Mouse (Mus musculus): ENCODE results near the gene Trim31. TPM values are rescaled to one million over a fixed set of nuclear protein-coding genes. Genes with fewer than 3 reads are reported as not detected.

Gene Trim31
- polyA plus RNA-seq, 2 experiments: not detected

- H3K4me1 ChIP-seq (replicated peaks; ENCODE audit: control insufficient read depth in 2 of 2, insufficient read depth in 2 of 2, low read length in 1 of 2): no peaks in the 10 kb centered on the region
- no peak for ATAC-seq (ENCODE audit: insufficient read depth)
- H3K9ac ChIP-seq (replicated peaks): no peak overlapping the region
- no peaks in the 10 kb centered on the region for H3K27me3 ChIP-seq (ENCODE audit: control insufficient read depth, insufficient read depth, low read length)
- TF ChIP-seq EP300 (IDR thresholded peaks at IDR 0.05; ENCODE audit: low read depth): no peak
- peak; percentile 75 for TF ChIP-seq CTCF (IDR thresholded peaks at IDR 0.05; ENCODE audit: low read depth)
- 81% methylated on average over 1 of the region's 1 CpGs for WGBS (ENCODE audit: insufficient replicate concordance)
- no peaks in the 10 kb centered on the region for H3K9me3 ChIP-seq (ENCODE audit: control insufficient read depth, low read length)
- H3K4me2 ChIP-seq (ENCODE audit: low read depth): no peak overlapping the region
- no peak overlapping the region for H3K27ac ChIP-seq
- no peak overlapping the region for H3K4me3 ChIP-seq (ENCODE audit: insufficient read depth in 1 of 2, low read depth in 2 of 2, low read length in 2 of 2)
- H3K36me3 ChIP-seq (replicated peaks; ENCODE audit: control insufficient read depth, insufficient read depth, low read depth): no peaks in the 10 kb centered on the region
- DNase-seq (ENCODE audit: low read depth in 3 of 3, low spot score in 3 of 3): peak; percentile 20 to 30 (median 28)
Observed at GRCm38 (mm10) chr17:36896583-36896982, 1.3 kb upstream of the Trim31 start.

DNA sequence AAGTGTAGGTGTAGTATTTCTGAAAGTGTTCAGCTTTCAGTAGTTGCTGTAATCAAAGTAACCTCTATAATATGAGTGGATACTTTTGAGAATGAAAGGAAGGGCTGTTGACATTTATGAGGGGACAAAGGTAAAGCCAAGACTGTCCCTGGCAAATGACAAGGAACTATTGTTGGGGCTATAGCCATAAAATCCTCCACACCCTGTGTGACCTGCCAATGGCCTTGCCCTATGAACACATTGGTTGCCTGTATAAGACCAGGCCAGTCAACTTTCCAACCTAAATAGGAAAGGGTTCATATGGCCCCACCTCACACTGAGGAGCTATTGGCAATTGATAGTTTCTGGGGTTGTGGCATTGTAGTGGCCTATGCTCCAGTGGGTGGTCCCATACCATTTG is 853 bp upstream of the Trim31 start:
- H3K36me3 ChIP-seq (replicated peaks; ENCODE audit: control insufficient read depth, insufficient read depth, low read depth): no peaks in the 10 kb centered on the region
- no peaks in the 10 kb centered on the region for H3K27me3 ChIP-seq (ENCODE audit: control insufficient read depth, insufficient read depth, low read length)
- no peaks in the 10 kb centered on the region for H3K4me1 ChIP-seq (replicated peaks; ENCODE audit: control insufficient read depth in 2 of 2, insufficient read depth in 2 of 2, low read length in 1 of 2)
- TF ChIP-seq CTCF (IDR thresholded peaks at IDR 0.05; ENCODE audit: low read depth): no peak
- no peak for TF ChIP-seq EP300 (IDR thresholded peaks at IDR 0.05; ENCODE audit: low read depth)
- no peak overlapping the region for H3K4me2 ChIP-seq (ENCODE audit: low read depth)
- H3K9me3 ChIP-seq (ENCODE audit: control insufficient read depth, low read length): no peaks in the 10 kb centered on the region
- no peak for DNase-seq (ENCODE audit: low read depth in 3 of 3, low spot score in 3 of 3)
- no peak overlapping the region for H3K4me3 ChIP-seq (ENCODE audit: insufficient read depth in 1 of 2, low read depth in 2 of 2, low read length in 2 of 2)
- no peak overlapping the region for H3K9ac ChIP-seq (replicated peaks)
- ATAC-seq (ENCODE audit: insufficient read depth): no peak
- no peak overlapping the region for H3K27ac ChIP-seq

- Histone ChIP-seq H3K27me3 (ENCODE audit: control insufficient read depth, insufficient read depth, low read length) (no peaks in the 10 kb centered on the region), H3K27ac (no peak overlapping the region), H3K4me1 (replicated peaks; ENCODE audit: control insufficient read depth in 2 of 2, insufficient read depth in 2 of 2, low read length in 1 of 2) (no peaks in the 10 kb centered on the region), H3K4me2 (ENCODE audit: low read depth) (no peak overlapping the region), H3K36me3 (replicated peaks; ENCODE audit: control insufficient read depth, insufficient read depth, low read depth) (no peaks in the 10 kb centered on the region), H3K9me3 (ENCODE audit: control insufficient read depth, low read length) (no peaks in the 10 kb centered on the region), H3K4me3 (ENCODE audit: insufficient read depth in 1 of 2, low read depth in 2 of 2, low read length in 2 of 2) (no peak overlapping the region), H3K9ac (replicated peaks) (no peak overlapping the region)
- TF ChIP-seq CTCF (IDR thresholded peaks at IDR 0.05; ENCODE audit: low read depth) (no peak), EP300 (IDR thresholded peaks at IDR 0.05; ENCODE audit: low read depth) (no peak)
- DNase-seq (ENCODE audit: low read depth in 3 of 3, low spot score in 3 of 3) (no peak), ATAC-seq (ENCODE audit: insufficient read depth) (no peak)
- WGBS (ENCODE audit: insufficient replicate concordance): 56% methylated on average over 4 of the region's 4 CpGs
Observed at GRCm38 (mm10) chr17:36899376-36899775, 1.5 kb downstream of the Trim31 start.

DNA sequence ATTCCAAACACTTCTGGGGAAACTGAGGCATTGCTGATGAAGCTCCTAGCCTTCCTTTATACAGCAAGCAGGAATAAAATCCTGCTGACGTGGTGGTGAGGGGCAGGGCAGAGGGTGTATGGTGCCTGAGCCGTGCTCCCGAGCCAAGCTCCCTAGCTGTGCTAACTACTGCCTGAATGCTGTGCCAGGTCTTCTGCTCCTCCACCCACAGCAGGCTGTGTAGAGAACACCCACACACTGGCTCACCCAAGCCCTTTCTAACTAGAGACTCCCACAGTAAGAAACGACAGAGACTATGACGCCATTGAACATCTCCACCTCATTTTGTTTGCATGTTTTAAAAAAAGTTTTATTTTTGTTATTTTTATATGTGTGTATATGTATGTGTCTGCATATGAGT is 2.1 kb downstream of the Trim31 start:
- DNase-seq (ENCODE audit: low read depth in 3 of 3, low spot score in 3 of 3): no peak
- no peak for TF ChIP-seq CTCF (IDR thresholded peaks at IDR 0.05; ENCODE audit: low read depth)
- no peak for TF ChIP-seq EP300 (IDR thresholded peaks at IDR 0.05; ENCODE audit: low read depth)
- H3K36me3 ChIP-seq (replicated peaks; ENCODE audit: control insufficient read depth, insufficient read depth, low read depth): no peaks in the 10 kb centered on the region
- ATAC-seq (ENCODE audit: insufficient read depth): no peak
- no peaks in the 10 kb centered on the region for H3K9me3 ChIP-seq (ENCODE audit: control insufficient read depth, low read length)
- H3K4me3 ChIP-seq (ENCODE audit: insufficient read depth in 1 of 2, low read depth in 2 of 2, low read length in 2 of 2): no peak overlapping the region
- 56% methylated on average over 5 of the region's 5 CpGs for WGBS (ENCODE audit: insufficient replicate concordance)
- H3K4me2 ChIP-seq (ENCODE audit: low read depth): no peak overlapping the region
- no peak overlapping the region for H3K9ac ChIP-seq (replicated peaks)
- H3K27ac ChIP-seq: no peak overlapping the region
- no peaks in the 10 kb centered on the region for H3K27me3 ChIP-seq (ENCODE audit: control insufficient read depth, insufficient read depth, low read length)
- no peaks in the 10 kb centered on the region for H3K4me1 ChIP-seq (replicated peaks; ENCODE audit: control insufficient read depth in 2 of 2, insufficient read depth in 2 of 2, low read length in 1 of 2)

- no peak overlapping the region for H3K4me3 ChIP-seq (ENCODE audit: insufficient read depth in 1 of 2, low read depth in 2 of 2, low read length in 2 of 2)
- DNase-seq (ENCODE audit: low read depth in 3 of 3, low spot score in 3 of 3): no peak
- TF ChIP-seq EP300 (IDR thresholded peaks at IDR 0.05; ENCODE audit: low read depth): no peak
- TF ChIP-seq CTCF (IDR thresholded peaks at IDR 0.05; ENCODE audit: low read depth): no peak
- no peaks in the 10 kb centered on the region for H3K9me3 ChIP-seq (ENCODE audit: control insufficient read depth, low read length)
- H3K4me2 ChIP-seq (ENCODE audit: low read depth): no peak overlapping the region
- no peak overlapping the region for H3K27ac ChIP-seq
- no peak overlapping the region for H3K9ac ChIP-seq (replicated peaks)
- no peaks in the 10 kb centered on the region for H3K4me1 ChIP-seq (replicated peaks; ENCODE audit: control insufficient read depth in 2 of 2, insufficient read depth in 2 of 2, low read length in 1 of 2)
- no peaks in the 10 kb centered on the region for H3K36me3 ChIP-seq (replicated peaks; ENCODE audit: control insufficient read depth, insufficient read depth, low read depth)
- WGBS (ENCODE audit: insufficient replicate concordance): 19% methylated on average over 1 of the region's 1 CpGs
- ATAC-seq (ENCODE audit: insufficient read depth): no peak
- no peaks in the 10 kb centered on the region for H3K27me3 ChIP-seq (ENCODE audit: control insufficient read depth, insufficient read depth, low read length)
Observed at GRCm38 (mm10) chr17:36900691-36901090, 2.8 kb downstream of the Trim31 start.

Measured in liver, embryonic 14.5 days (tissue).